Mouse (Mus musculus) small intestine, adult 2 months (tissue): Measurements from ENCODE around the gene Cep152. TPM values are rescaled to one million over a fixed set of nuclear protein-coding genes. Genes with fewer than 3 reads are reported as not detected.

Source experiments
- H3K27ac ChIP-seq: fragments of 200-500 bp; 2 replicates; pipeline ENCODE4 v1.5.1; 2012; ENCODE audit warnings: low read depth, low read length, control low read depth, inconsistent platforms; ENCODE audit not compliant: insufficient read depth
- H3K27me3 ChIP-seq: fragments of 200-500 bp; 2 replicates; pipeline ENCODE4 v1.6.1; 2012; ENCODE audit warnings: mild to moderate bottlenecking, moderate library complexity, low read length, inconsistent platforms; ENCODE audit not compliant: control insufficient read depth, insufficient read depth
- H3K36me3 ChIP-seq: fragments of 200-500 bp; 2 replicates; pipeline ENCODE4 v1.6.1; 2012; ENCODE audit warnings: mild to moderate bottlenecking, low read length, control low read depth, inconsistent platforms; ENCODE audit not compliant: control insufficient read depth, insufficient read depth
- H3K4me1 ChIP-seq: fragments of 200-500 bp; 2 replicates; pipeline ENCODE4 v1.6.1; 2012; ENCODE audit warnings: low read length, inconsistent platforms, mixed read lengths; ENCODE audit not compliant: control insufficient read depth, insufficient read depth, insufficient read length
- H3K4me3 ChIP-seq: fragments of 200-500 bp; 2 replicates; pipeline ENCODE4 v1.5.1; 2012; ENCODE audit warnings: low read depth, mild to moderate bottlenecking, control low read depth, inconsistent platforms, low read length, moderate library complexity
- CTCF ChIP-seq: fragments of 200-500 bp; IDR thresholded peaks from 2 replicates; pipeline ENCODE4 v1.5.1; 2012; ENCODE audit warnings: low read depth, mild to moderate bottlenecking, control low read depth, inconsistent platforms, low read length, moderate library complexity, mixed read lengths; ENCODE audit not compliant: insufficient replicate concordance, insufficient read length; ENCODE audit errors: extremely low read depth
- POLR2A ChIP-seq: fragments of 200-500 bp; IDR thresholded peaks from 2 replicates; pipeline ENCODE4 v1.6.1; 2012; ENCODE audit warnings: low read depth, mild to moderate bottlenecking, control low read depth, inconsistent platforms, low read length, moderate library complexity
- WGBS: fragments of 180-500 bp; shearing (Covaris S2); methylation state at CpG from one replicate; pipeline ENCODE4 v1.1.7; 2018; 5-methylcytosine and 5-hydroxymethylcytosine counted together
- polyA plus RNA-seq: library from polyadenylated mRNA; depleted of rRNA; stranded (reverse); fragments of >200 nt; gene quantifications from 2 replicates; pipeline ENCODE4 v1.2.3, GENCODE M21; 2012

Gene Cep152
- polyA plus RNA-seq, 1 experiment = 0.82 TPM

GRCm38 (mm10) chr2:125558634-125559589 lies 66.0 kb downstream of the Cep152 start:
- H3K4me3 ChIP-seq = no peak overlapping the region
- peaks cover 4% of the 10 kb centered on the region; the same call in 1 of the 2 replicates for H3K36me3 ChIP-seq
- H3K27me3 ChIP-seq = no peaks in the 10 kb centered on the region
- no peak for TF ChIP-seq POLR2A
- no peak for TF ChIP-seq CTCF
- H3K4me1 ChIP-seq = no peaks in the 10 kb centered on the region
- no peak overlapping the region for H3K27ac ChIP-seq
- 82% methylated on average over 19 of the region's 19 CpGs for WGBS

- TF ChIP-seq CTCF (no peak), POLR2A (no peak)
- 78% methylated on average over 6 of the region's 6 CpGs for WGBS
Observed at GRCm38 (mm10) chr2:125555830-125556229, 69.1 kb downstream of the Cep152 start.

GRCm38 (mm10) chr2:125548806-125549578 lies 75.9 kb downstream of the Cep152 start:
- no peak for TF ChIP-seq POLR2A
- no peak for TF ChIP-seq CTCF
- Histone ChIP-seq H3K4me3 (no peak overlapping the region), H3K36me3 (no peaks in the 10 kb centered on the region), H3K27ac (no peak overlapping the region), H3K27me3 (no peaks in the 10 kb centered on the region), H3K4me1 (no peaks in the 10 kb centered on the region)
- WGBS = 41% methylated on average over 1 of the region's 1 CpGs

More at GRCm38 (mm10) chr2:125555830-125556229, 69.1 kb downstream of the Cep152 start:
- Histone ChIP-seq H3K27me3 (no peaks in the 10 kb centered on the region), H3K27ac (no peak overlapping the region), H3K4me3 (no peak overlapping the region), H3K36me3 (no peaks in the 10 kb centered on the region), H3K4me1 (no peaks in the 10 kb centered on the region)

- WGBS = 76% methylated on average over 3 of the region's 3 CpGs
- TF ChIP-seq CTCF (no peak), POLR2A (no peak)
- Histone ChIP-seq H3K36me3 (no peaks in the 10 kb centered on the region), H3K4me1 (no peaks in the 10 kb centered on the region), H3K4me3 (no peak overlapping the region), H3K27me3 (no peaks in the 10 kb centered on the region), H3K27ac (no peak overlapping the region)
Observed at GRCm38 (mm10) chr2:125544986-125545385, 79.9 kb downstream of the Cep152 start.

- TF ChIP-seq CTCF (no peak), POLR2A (no peak)
- WGBS = 44% methylated on average over 1 of the region's 1 CpGs
- Histone ChIP-seq H3K36me3 (no peaks in the 10 kb centered on the region), H3K4me1 (no peaks in the 10 kb centered on the region), H3K27ac (no peak overlapping the region), H3K4me3 (no peak overlapping the region), H3K27me3 (no peaks in the 10 kb centered on the region)
Observed at GRCm38 (mm10) chr2:125543646-125544045, 81.3 kb downstream of the Cep152 start.

GRCm38 (mm10) chr2:125541451-125541850 lies 83.5 kb downstream of the Cep152 start:
- no peak overlapping the region for H3K27ac ChIP-seq
- no peaks in the 10 kb centered on the region for H3K27me3 ChIP-seq
- 43% methylated on average over 7 of the region's 7 CpGs for WGBS
- TF ChIP-seq POLR2A (no peak), CTCF (no peak)
- H3K4me1 ChIP-seq = no peaks in the 10 kb centered on the region
- H3K4me3 ChIP-seq = no peak overlapping the region
- H3K36me3 ChIP-seq = no peaks in the 10 kb centered on the region

- no peaks in the 10 kb centered on the region for H3K4me1 ChIP-seq
- H3K27me3 ChIP-seq = no peaks in the 10 kb centered on the region
- H3K27ac ChIP-seq = no peak overlapping the region
- TF ChIP-seq CTCF = no peak
- TF ChIP-seq POLR2A = no peak
- 66% methylated on average over 7 of the region's 7 CpGs for WGBS
- H3K36me3 ChIP-seq = no peaks in the 10 kb centered on the region
- H3K4me3 ChIP-seq = no peak overlapping the region
Observed at GRCm38 (mm10) chr2:125540579-125540978, 84.3 kb downstream of the Cep152 start.
